Comparison of ENCODE assay signal across 29 mouse cellular contexts in genomic region chr2:133509141-133509540, GRCm38 (mm10). TPM values are rescaled to one million over a fixed set of nuclear protein-coding genes. Genes with fewer than 3 reads are reported as not detected.
DNase-seq lines count a peak whose midpoint lies in the region; ATAC-seq and TF ChIP-seq lines count a peak whose summit lies in the region.
"Had no signal": no experiment of that assay in that cellular context is flagged by ENCODE, and none has a peak within 500 bp of the region (broad histone marks: within the 10 kb centered on the region; RNA-seq: fewer than 3 reads in every experiment).

No protein-coding gene starts in this region.

- no peaks in the 10 kb centered on the region for H3K27me3 ChIP-seq in kidney, embryonic 14.5 days (ENCODE audit: control insufficient read depth, insufficient read depth, low read length)
- no peaks in the 10 kb centered on the region for H3K27me3 ChIP-seq in limb, embryonic 11.5 days (ENCODE audit: control insufficient read depth, insufficient read depth, low read length)
- no peaks in the 10 kb centered on the region for H3K27me3 ChIP-seq in limb, embryonic 10.5 days (ENCODE audit: low read depth, poor library complexity, severe bottlenecking)
- no peaks in the 10 kb centered on the region for H3K27me3 ChIP-seq in neural tube, embryonic 15.5 days (replicated peaks)
- H3K27me3 ChIP-seq: forebrain, embryonic 12.5 days; heart, embryonic 12.5 days; liver, embryonic 15.5 days; midbrain, embryonic 15.5 days; stomach, embryonic 15.5 days had no signal

- TF ChIP-seq CTCF in left cerebral cortex, adult 2 months (IDR thresholded peaks at IDR 0.05) = no peak

- no peak for ATAC-seq in kidney, embryonic 14.5 days (ENCODE audit: low FRiP score, low TSS enrichment)
- ATAC-seq in limb, embryonic 11.5 days (ENCODE audit: insufficient number of reproducible peaks, low FRiP score, low TSS enrichment, low read depth) = no peak
- ATAC-seq in neural tube, embryonic 15.5 days (ENCODE audit: low FRiP score) = 0 out of 2 replicates have a peak, but pooled peaks have one; percentile 28
- ATAC-seq: CD4-positive, CD25-positive, alpha-beta regulatory T cell, adult 4 months; forebrain, postnatal 0 days; intestine, postnatal 0 days; midbrain, embryonic 15.5 days had no signal

- H3K36me3 ChIP-seq in kidney, embryonic 14.5 days (ENCODE audit: control insufficient read depth, insufficient read depth, low read length) = no peaks in the 10 kb centered on the region
- H3K36me3 ChIP-seq in limb, embryonic 11.5 days (ENCODE audit: control insufficient read depth, insufficient read depth, low read length) = no peaks in the 10 kb centered on the region
- no peaks in the 10 kb centered on the region for H3K36me3 ChIP-seq in limb, embryonic 10.5 days
- no peaks in the 10 kb centered on the region for H3K36me3 ChIP-seq in neural tube, embryonic 15.5 days
- H3K36me3 ChIP-seq: forebrain, embryonic 12.5 days; heart, embryonic 12.5 days; liver, embryonic 15.5 days; midbrain, embryonic 10.5 days; midbrain, embryonic 15.5 days; stomach, embryonic 15.5 days had no signal

- intact Hi-C loops in left cerebral cortex, postnatal 25 days (cut with DNase I) = no loop called here
- intact Hi-C loops in left cerebral cortex, adult 2 months (cut with DNase I) = no loop called here

- peak overlapping the region; percentile 31; the same call in 1 of the 2 replicates for H3K4me2 ChIP-seq in kidney, embryonic 14.5 days (replicated peaks; ENCODE audit: low read depth, low read length)
- H3K4me2 ChIP-seq in limb, embryonic 11.5 days (ENCODE audit: low read depth, severe bottlenecking) = peak overlapping the region; percentile 8; the same call in 1 of the 2 replicates
- peak overlapping the region; percentile 15 for H3K4me2 ChIP-seq in neural tube, embryonic 15.5 days
- H3K4me2 ChIP-seq: forebrain, embryonic 12.5 days; heart, embryonic 12.5 days; hindbrain, embryonic 14.5 days; liver, embryonic 15.5 days; lung, embryonic 14.5 days; midbrain, embryonic 15.5 days; stomach, embryonic 15.5 days had no signal

- H3K9me3 ChIP-seq in kidney, embryonic 14.5 days (ENCODE audit: control insufficient read depth, low read length) = no peaks in the 10 kb centered on the region
- H3K9me3 ChIP-seq in limb, embryonic 11.5 days (ENCODE audit: control insufficient read depth, low read length) = no peaks in the 10 kb centered on the region
- H3K9me3 ChIP-seq in limb, embryonic 10.5 days (replicated peaks) = no peaks in the 10 kb centered on the region
- H3K9me3 ChIP-seq in neural tube, embryonic 15.5 days (replicated peaks) = no peaks in the 10 kb centered on the region
- H3K9me3 ChIP-seq: forebrain, embryonic 12.5 days; heart, embryonic 12.5 days; liver, embryonic 15.5 days; midbrain, embryonic 10.5 days; midbrain, embryonic 15.5 days; stomach, embryonic 15.5 days had no signal

- H3K9ac ChIP-seq in kidney, embryonic 14.5 days (ENCODE audit: low read depth, low read length) = no peak overlapping the region
- H3K9ac ChIP-seq in limb, embryonic 11.5 days (ENCODE audit: low read length) = no peak overlapping the region
- no peak overlapping the region for H3K9ac ChIP-seq in neural tube, embryonic 15.5 days (replicated peaks)
- H3K9ac ChIP-seq: forebrain, embryonic 12.5 days; forebrain, postnatal 0 days; heart, embryonic 12.5 days; hindbrain, embryonic 14.5 days; liver, embryonic 15.5 days; lung, embryonic 14.5 days; midbrain, embryonic 15.5 days; stomach, embryonic 15.5 days had no signal

- H3K4me1 ChIP-seq in kidney, embryonic 14.5 days (ENCODE audit: control insufficient read depth, insufficient read depth, low read length) = no peaks in the 10 kb centered on the region; the same call in 1 of the 2 replicates
- H3K4me1 ChIP-seq in limb, embryonic 11.5 days (ENCODE audit: control insufficient read depth, insufficient read depth, low read length) = no peaks in the 10 kb centered on the region
- peaks cover 6% of the 10 kb centered on the region; the same call in 1 of the 2 replicates for H3K4me1 ChIP-seq in limb, embryonic 10.5 days
- H3K4me1 ChIP-seq in neural tube, embryonic 15.5 days = no peaks in the 10 kb centered on the region
- H3K4me1 ChIP-seq: forebrain, embryonic 12.5 days; liver, embryonic 15.5 days; midbrain, embryonic 10.5 days; midbrain, embryonic 15.5 days; stomach, embryonic 15.5 days had no signal

- peak overlapping the region; percentile 10; the same call in 1 of the 2 replicates for H3K4me3 ChIP-seq in kidney, embryonic 14.5 days (ENCODE audit: low read length)
- H3K4me3 ChIP-seq in limb, embryonic 11.5 days (ENCODE audit: low read depth, low read length) = no peak overlapping the region
- no peak overlapping the region for H3K4me3 ChIP-seq in limb, embryonic 10.5 days
- no peak overlapping the region for H3K4me3 ChIP-seq in neural tube, embryonic 15.5 days (replicated peaks)
- H3K4me3 ChIP-seq in left cerebral cortex, adult 2 months = no peak overlapping the region
- H3K4me3 ChIP-seq: erythroblast, embryonic 14.5 days; forebrain, embryonic 12.5 days; heart, embryonic 12.5 days; liver, embryonic 15.5 days; midbrain, embryonic 10.5 days; midbrain, embryonic 15.5 days; stomach, embryonic 15.5 days had no signal

- no peak for DNase-seq in kidney, postnatal 25 days
- DNase-seq in limb, embryonic 11.5 days (ENCODE audit: low spot score) = no peak
- no peak for DNase-seq in limb, embryonic 10.5 days (ENCODE audit: low spot score)
- DNase-seq in mesoderm, embryonic 11.5 days (ENCODE audit: low read depth, low spot score) = peak; percentile 57
- DNase-seq in left cerebral cortex, postnatal 25 days (ENCODE audit: low spot score in 2 of 2) = no peak
- no peak for DNase-seq in left cerebral cortex, adult 2 months (ENCODE audit: extremely low spot score in 1 of 2, low spot score in 2 of 2)
- DNase-seq: adrenal gland, postnatal 25 days; cerebellum, adult 2 months; cerebellum, postnatal 14 days; forebrain, postnatal 0 days; gastrocnemius, postnatal 36 days; heart, adult 18-20 months; layer of hippocampus, postnatal 36 days; lung, embryonic 14.5 days; lung, postnatal 14 days; retina, postnatal 1 day; right cerebral cortex, postnatal 14 days had no signal

- WGBS in kidney, embryonic 14.5 days = 21% methylated on average over 16 of the region's 16 CpGs
- 65% methylated on average over 16 of the region's 16 CpGs for WGBS in limb, embryonic 11.5 days
- WGBS in limb, embryonic 10.5 days = 74% methylated on average over 16 of the region's 16 CpGs
- WGBS in neural tube, embryonic 15.5 days = 68% methylated on average over 16 of the region's 16 CpGs

- H3K27ac ChIP-seq in kidney, embryonic 14.5 days (ENCODE audit: low read depth, low read length) = no peak overlapping the region
- H3K27ac ChIP-seq in limb, embryonic 11.5 days (replicated peaks; ENCODE audit: low read depth, low read length) = no peak overlapping the region
- H3K27ac ChIP-seq in limb, embryonic 10.5 days = no peak overlapping the region
- H3K27ac ChIP-seq in neural tube, embryonic 15.5 days (replicated peaks) = no peak overlapping the region
- no peak overlapping the region for H3K27ac ChIP-seq in left cerebral cortex, adult 2 months
- H3K27ac ChIP-seq: forebrain, embryonic 12.5 days; hindbrain, embryonic 14.5 days; liver, embryonic 15.5 days; midbrain, embryonic 10.5 days; midbrain, embryonic 15.5 days; stomach, embryonic 15.5 days had no signal

RNA-seq across cellular contexts. Expression of gene Bmp2, which starts 42.8 kb away (rescaled TPM):
- polyA plus RNA-seq in kidney, embryonic 14.5 days (2014; fragmentation: Nextera tagmentation; extraction: Ambion mirVana) = 8.1 and 12.6 TPM in 2 replicates
- 12.8 and 13.4 TPM in 2 replicates for polyA plus RNA-seq in limb, embryonic 11.5 days (2014; fragmentation: Nextera tagmentation; extraction: Ambion mirVana)
- 4.0 and 7.9 TPM in 2 replicates for polyA plus RNA-seq in limb, embryonic 10.5 days (2016; fragmentation: Nextera tagmentation; extraction: Ambion mirVana)
- 3.9 and 5.9 TPM in 2 replicates for polyA plus RNA-seq in neural tube, embryonic 15.5 days (2015; fragmentation: Nextera tagmentation; extraction: Ambion mirVana)
- 1 to 10 TPM; 3.6 to 4.5 TPM for total RNA-seq in left cerebral cortex, postnatal 25 days (2021)
- 1 to 10 TPM; 2.9 TPM for total RNA-seq in left cerebral cortex, adult 2 months (2021)
- polyA plus RNA-seq: CD4-positive, CD25-positive, alpha-beta regulatory T cell, adult 4 months had no signal
